Mouse (Mus musculus) adrenal gland, adult 8-10 months (tissue): ENCODE results near the gene Ropn1. TPM values are rescaled to one million over a fixed set of nuclear protein-coding genes. Genes with fewer than 3 reads are reported as not detected.
"Not testable (repeated sequence)": the region's sequence is repeated elsewhere in the genome, so short reads cannot be mapped to it uniquely, and the experiment has no call there.

Source experiments
- DNase-seq: peaks from one replicate; pipeline ENCODE4 v3.0.0; 2022
- total RNA-seq, 4 experiments: library from RNA; stranded (reverse); gene quantifications; 2 replicates each; pipeline ENCODE4 v1.2.4; 2022

The Ropn1 gene
- total RNA-seq = not detected

DNA sequence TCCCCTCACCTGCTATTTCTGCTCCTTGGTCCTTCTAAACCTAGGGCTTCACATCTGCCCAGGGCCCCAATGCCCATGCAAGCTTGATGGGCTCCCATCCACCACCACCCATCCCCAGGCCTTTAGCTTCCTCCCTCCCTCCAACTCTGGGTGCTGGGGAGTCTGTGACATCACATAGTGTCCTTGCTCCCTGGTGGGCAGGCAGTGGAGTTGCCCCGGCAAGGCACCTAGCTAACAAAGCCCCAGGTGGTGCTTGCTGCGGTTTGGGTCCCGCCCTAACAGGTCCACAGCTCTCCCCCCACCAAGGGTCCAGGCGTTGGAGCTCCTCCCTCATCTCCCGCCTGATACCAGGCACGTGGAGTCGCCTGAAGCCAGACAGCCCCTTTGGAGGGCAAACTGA, at the start of gene Ropn1:
Gene Ropn1 (plus strand): TSS at position 301 of the 400 bp plus-strand sequence.
- DNase-seq = no peak

DNA sequence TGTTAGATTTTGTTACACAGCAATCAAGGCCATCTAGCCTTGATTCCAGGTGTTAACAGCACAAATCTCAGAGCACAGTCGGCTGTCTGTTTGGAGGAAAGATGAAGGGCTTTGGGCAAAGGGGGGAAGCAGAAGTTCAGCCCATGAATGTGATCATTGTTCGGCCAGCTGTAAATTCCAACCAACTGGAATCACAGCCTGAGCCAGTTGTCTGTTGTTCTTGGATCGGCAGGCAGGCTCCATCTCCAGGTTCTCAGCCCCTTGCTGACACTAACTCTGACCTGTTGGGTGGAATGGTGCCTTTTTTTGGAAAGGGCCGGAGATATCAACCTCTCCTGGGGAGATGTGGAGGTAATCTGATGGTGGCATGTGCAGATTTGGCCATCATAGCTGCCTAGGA, 47.8 kb upstream of the Ropn1 start:
- DNase-seq = no peak

- no peak for DNase-seq
Measured at GRCm38 (mm10) chr16:34603076-34603475, 46.6 kb upstream of the Ropn1 start.

GRCm38 (mm10) chr16:34603854-34604253, 45.9 kb upstream of the Ropn1 start:
- DNase-seq = no peak

GRCm38 (mm10) chr16:34605679-34606078, 44.0 kb upstream of the Ropn1 start:
- peak; percentile 5 for DNase-seq

- no peak for DNase-seq
Measured at GRCm38 (mm10) chr16:34610137-34610536, 39.6 kb upstream of the Ropn1 start.

- no peak for DNase-seq
Measured at GRCm38 (mm10) chr16:34614021-34614420, 35.7 kb upstream of the Ropn1 start.

DNA sequence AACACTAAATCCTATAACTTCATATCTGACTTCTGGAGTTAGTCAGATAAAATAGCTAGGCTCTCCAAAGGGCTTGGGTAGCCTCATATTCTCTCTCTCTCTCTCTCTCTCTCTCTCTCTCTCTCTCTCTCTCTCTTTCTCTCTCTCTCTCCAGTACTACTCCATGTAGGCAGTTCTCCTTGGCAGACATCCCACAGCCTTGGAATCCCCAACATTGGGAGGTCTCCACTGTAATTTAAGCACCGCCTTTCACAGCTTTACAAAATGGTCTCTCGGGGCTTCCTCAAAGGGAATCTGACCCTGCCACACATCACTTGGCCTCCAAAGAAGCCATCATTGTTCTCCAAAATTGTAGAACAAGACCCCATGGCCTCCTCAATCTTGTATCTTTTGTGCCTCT, 22.1 kb upstream of the Ropn1 start:
- no peak for DNase-seq

GRCm38 (mm10) chr16:34628397-34628796, 21.3 kb upstream of the Ropn1 start:
- DNase-seq = no peak

DNA sequence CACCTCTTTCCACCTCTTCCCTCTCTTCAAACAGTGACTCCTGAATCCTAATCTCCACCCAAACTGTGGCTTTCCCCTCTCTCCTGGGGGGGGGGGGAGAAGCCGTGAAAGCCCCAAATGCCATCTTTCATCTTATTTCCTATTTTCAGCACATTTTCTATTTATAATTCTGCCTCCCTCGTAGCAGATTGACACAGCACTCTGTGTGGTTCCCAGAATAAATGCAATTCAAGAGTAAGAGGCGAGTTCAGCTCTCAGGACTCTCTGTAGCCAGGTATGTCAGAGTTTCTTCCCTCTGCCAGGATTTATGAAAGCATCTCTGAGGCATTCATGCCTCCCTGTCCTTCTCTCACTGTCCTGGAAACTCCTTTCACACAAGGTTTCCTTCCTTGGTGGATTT, 14.2 kb upstream of the Ropn1 start:
- DNase-seq = no peak

DNA sequence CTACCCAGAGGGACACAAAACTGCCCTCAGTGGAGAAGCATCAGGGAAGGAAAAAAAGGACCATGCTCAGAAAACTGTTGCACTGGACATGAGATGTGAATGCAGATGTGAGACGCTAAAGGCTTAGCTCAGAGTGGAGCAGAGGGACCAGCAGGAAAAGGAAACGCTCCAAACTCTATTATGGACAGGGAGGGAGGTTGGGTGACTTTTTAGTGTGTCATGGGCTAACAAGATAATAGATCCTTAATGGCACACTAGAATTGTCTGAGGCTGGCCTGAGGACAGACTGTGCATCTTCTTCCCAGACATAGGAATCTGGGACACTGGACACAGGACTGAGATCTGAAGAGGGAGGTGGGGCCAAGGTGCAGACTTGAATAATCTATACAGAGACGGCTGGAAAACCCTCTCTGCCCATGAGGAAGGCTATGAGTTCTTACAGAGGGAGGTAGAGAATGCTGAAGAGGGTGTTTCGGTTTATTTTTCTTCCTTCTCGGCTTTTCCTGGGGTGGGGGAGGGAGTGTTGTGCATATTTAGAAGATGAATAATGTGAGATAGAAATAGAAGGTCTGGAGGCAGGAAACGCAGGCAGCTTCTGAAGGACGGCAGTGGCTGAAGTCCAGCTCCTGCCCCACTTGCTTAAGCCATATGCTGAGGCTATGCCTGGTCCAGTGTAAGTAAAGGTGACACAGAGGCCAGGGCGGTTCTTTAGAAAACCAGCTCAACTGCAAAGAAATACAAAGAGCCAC, 6.0 kb upstream of the Ropn1 start:
- no peak for DNase-seq

- DNase-seq = no peak
Measured at GRCm38 (mm10) chr16:34653023-34653422, 3.3 kb downstream of the Ropn1 start.

GRCm38 (mm10) chr16:34657566-34657965, 7.8 kb downstream of the Ropn1 start:
- DNase-seq = not testable (repeated sequence)

DNA sequence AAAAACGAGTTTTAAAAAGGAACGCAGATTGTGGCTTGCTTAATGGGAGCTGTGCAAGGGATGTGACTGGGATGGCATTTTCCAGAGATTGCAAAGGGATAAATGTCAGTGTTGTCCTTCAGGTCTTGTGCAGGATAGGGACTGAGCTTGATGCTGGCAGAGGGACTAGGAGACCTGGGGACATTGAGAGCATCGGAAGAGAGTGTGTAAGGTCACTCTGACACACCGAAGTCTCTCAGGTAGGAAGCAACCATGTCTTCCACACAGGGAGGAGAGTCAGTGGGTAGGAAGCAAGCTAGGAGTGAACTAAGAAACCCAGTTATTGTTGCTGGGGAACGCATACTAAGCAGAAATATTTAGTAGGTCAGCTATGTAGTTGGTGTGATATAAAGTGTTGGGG, 8.3 kb downstream of the Ropn1 start:
- no peak for DNase-seq

GRCm38 (mm10) chr16:34658388-34658787, 8.7 kb downstream of the Ropn1 start:
- no peak for DNase-seq

DNA sequence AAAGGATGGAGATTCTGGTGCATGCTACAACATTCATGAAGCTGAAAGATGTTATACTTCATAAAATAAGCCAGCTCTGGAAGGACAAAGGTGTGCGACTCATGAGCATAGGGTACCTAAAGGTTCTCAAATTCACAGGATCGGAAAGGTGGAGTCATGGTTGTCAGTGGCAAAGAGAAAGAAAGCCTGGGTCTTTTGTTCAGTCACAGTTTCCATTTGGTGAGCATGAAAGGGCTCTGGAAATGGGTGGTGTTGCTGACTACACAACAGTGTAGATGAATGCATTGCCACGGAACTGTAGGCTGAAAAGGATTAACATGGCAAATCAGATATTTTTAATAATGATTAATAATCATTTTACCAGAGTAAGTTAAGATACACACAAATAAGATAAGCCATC, 14.8 kb downstream of the Ropn1 start:
- no peak for DNase-seq

GRCm38 (mm10) chr16:34667031-34667726, 17.5 kb downstream of the Ropn1 start:
- peak; percentile 49 for DNase-seq

- DNase-seq = no peak
Measured at GRCm38 (mm10) chr16:34668341-34668740, 18.6 kb downstream of the Ropn1 start.

DNA sequence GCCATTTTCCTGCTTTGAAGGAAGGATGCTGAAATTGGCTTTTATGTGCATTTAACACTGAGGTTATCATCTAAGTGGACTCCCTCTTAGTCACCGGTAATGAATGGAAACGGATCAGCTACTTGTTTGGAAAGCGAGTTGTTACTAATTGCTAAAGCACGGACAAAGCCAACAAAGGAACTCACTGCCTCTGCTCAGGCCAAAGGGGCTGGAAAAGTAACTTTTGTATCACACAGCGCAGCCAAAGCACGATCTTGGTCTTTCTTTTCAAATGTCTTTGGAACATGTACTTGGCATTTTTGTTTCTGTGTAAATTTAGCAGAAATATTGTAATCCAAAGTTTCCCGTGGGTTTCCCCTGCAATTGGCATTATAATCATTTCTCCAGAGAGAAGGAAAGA, 22.2 kb downstream of the Ropn1 start:
- no peak for DNase-seq

- DNase-seq = peak; percentile 25
Measured at GRCm38 (mm10) chr16:34672822-34673221, 23.1 kb downstream of the Ropn1 start.

- DNase-seq = no peak
Measured at GRCm38 (mm10) chr16:34674365-34674764, 24.6 kb downstream of the Ropn1 start.

DNA sequence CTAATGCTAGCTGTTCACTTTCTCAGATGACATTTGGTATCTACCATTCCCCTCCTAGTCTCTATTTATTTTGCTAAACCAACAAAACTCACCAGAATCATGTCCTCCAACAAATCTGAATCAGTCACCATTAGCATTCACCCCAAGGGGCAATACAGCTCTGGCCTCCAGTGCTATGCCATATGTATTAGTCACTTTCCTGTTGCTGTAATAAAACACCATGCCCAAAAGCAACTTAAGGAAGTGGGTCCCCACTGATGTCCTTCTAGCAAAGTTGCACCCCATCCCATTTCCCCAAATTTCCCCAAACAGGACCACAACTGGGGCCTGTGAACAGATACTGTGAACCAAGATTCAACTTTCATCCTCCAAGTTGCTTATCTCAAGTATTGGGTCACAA, 32.1 kb downstream of the Ropn1 start:
- no peak for DNase-seq

DNA sequence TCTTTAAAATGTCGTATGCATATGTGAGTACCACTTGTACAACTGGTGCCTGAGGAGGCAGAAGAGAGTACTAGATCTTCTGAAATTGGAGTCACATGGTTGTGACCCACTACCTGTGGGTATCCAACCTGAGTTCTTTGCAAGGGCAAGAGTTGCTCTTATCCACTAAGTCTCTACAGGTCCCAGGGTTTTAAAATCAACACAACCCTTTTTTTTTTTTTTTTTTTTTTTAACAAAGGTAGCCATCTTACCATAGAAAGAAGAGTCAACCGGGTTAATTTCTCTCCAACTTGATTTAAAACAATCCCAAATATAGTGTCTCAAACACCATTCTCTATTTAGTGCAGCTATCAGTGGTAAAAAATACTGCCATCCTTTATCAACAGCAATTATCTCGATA, 40.2 kb downstream of the Ropn1 start:
- no peak for DNase-seq
